Mouse (Mus musculus) bone marrow macrophage, adult 2 months (primary cell): Measurements from ENCODE around the gene Sypl2. TPM values are rescaled to one million over a fixed set of nuclear protein-coding genes. Genes with fewer than 3 reads are reported as not detected.
A peak's percentile ranks its signal among the peaks of the same experiment; 100 is the strongest.

Source experiments
- H3K27ac ChIP-seq: 2 replicates; pipeline ENCODE4 v1.5.1; 2012; ENCODE audit warnings: low read depth, low read length; ENCODE audit not compliant: insufficient read depth
- H3K4me1 ChIP-seq: 2 replicates; pipeline ENCODE4 v1.6.1; 2012; ENCODE audit warnings: low read length; ENCODE audit not compliant: control insufficient read depth, insufficient read depth
- H3K4me3 ChIP-seq: 2 replicates; pipeline ENCODE4 v1.5.1; 2012; ENCODE audit warnings: mild to moderate bottlenecking, low read length, moderate library complexity; ENCODE audit not compliant: insufficient read depth
- CTCF ChIP-seq: IDR thresholded peaks from 2 replicates; pipeline ENCODE4 v1.5.1; 2012; ENCODE audit warnings: low read depth, mild to moderate bottlenecking, low read length, moderate library complexity
- POLR2A ChIP-seq: IDR thresholded peaks from 2 replicates; pipeline ENCODE4 v1.6.1; 2012; ENCODE audit warnings: mild to moderate bottlenecking, low read depth, low read length, borderline replicate concordance
- polyA plus RNA-seq: library from polyadenylated mRNA; stranded (reverse); fragments of >200 nt; gene quantifications from 2 replicates; pipeline ENCODE4 v1.2.4, GENCODE M21; 2012; ENCODE audit not compliant: missing spikeins, insufficient read depth, insufficient read length

Sypl2 gene
- polyA plus RNA-seq, 1 experiment = not detected

- no peak overlapping the region for H3K27ac ChIP-seq
- TF ChIP-seq CTCF (no peak), POLR2A (no peak)
- H3K4me3 ChIP-seq = peak overlapping the region; percentile 46
- H3K4me1 ChIP-seq = no peaks in the 10 kb centered on the region
These were observed 514 bp downstream of the Sypl2 start for GRCm38 (mm10) chr3:108225711-108226557.

- Histone ChIP-seq H3K4me3 (no peak overlapping the region), H3K27ac (no peak overlapping the region), H3K4me1 (peaks cover 2% of the 10 kb centered on the region; the same call in 1 of the 2 replicates)
- TF ChIP-seq CTCF = no peak
- TF ChIP-seq POLR2A = no peak
These were observed 5.8 kb downstream of the Sypl2 start for GRCm38 (mm10) chr3:108220661-108221060.

GRCm38 (mm10) chr3:108214734-108215133, 11.7 kb downstream of the Sypl2 start:
- Histone ChIP-seq H3K4me3 (no peak overlapping the region), H3K27ac (no peak overlapping the region), H3K4me1 (peaks cover 2% of the 10 kb centered on the region; the same call in 1 of the 2 replicates)
- TF ChIP-seq CTCF = no peak
- TF ChIP-seq POLR2A = no peak

GRCm38 (mm10) chr3:108212406-108212805, 14.0 kb downstream of the Sypl2 start:
- Histone ChIP-seq H3K4me1 (peaks cover 1% of the 10 kb centered on the region), H3K4me3 (no peak overlapping the region), H3K27ac (no peak overlapping the region)
- TF ChIP-seq CTCF = no peak
- no peak for TF ChIP-seq POLR2A

GRCm38 (mm10) chr3:108211845-108212244, 14.6 kb downstream of the Sypl2 start:
- TF ChIP-seq CTCF (no peak), POLR2A (no peak)
- Histone ChIP-seq H3K4me3 (no peak overlapping the region), H3K4me1 (no peaks in the 10 kb centered on the region; the same call in 1 of the 2 replicates), H3K27ac (no peak overlapping the region)

- peak within 1 kb of the TSS; percentile 61 for H3K27ac ChIP-seq
- peak within 1 kb of the TSS; percentile 81 for H3K4me3 ChIP-seq
- no peaks in the 10 kb centered on the region; the same call in 1 of the 2 replicates for H3K4me1 ChIP-seq
- TF ChIP-seq CTCF (no peak), POLR2A (no peak)
These were observed 15.7 kb downstream of the Sypl2 start, which contains the start of gene Atxn7l2 for GRCm38 (mm10) chr3:108210771-108211139. Atxn7l2 (minus strand) TSS chr3:108210934.

GRCm38 (mm10) chr3:108209946-108210770, 16.3 kb downstream of the Sypl2 start:
- H3K4me3 ChIP-seq = peak overlapping the region; percentile 81
- no peak for TF ChIP-seq CTCF
- no peak for TF ChIP-seq POLR2A
- peak overlapping the region; percentile 61 for H3K27ac ChIP-seq
- H3K4me1 ChIP-seq = no peaks in the 10 kb centered on the region; the same call in 1 of the 2 replicates

- TF ChIP-seq CTCF = no peak
- H3K4me1 ChIP-seq = no peaks in the 10 kb centered on the region; the same call in 1 of the 2 replicates
These were observed 16.9 kb downstream of the Sypl2 start for GRCm38 (mm10) chr3:108209536-108209935.

GRCm38 (mm10) chr3:108209001-108209400, 17.4 kb downstream of the Sypl2 start:
- TF ChIP-seq POLR2A (no peak), CTCF (no peak)
- H3K4me1 ChIP-seq = no peaks in the 10 kb centered on the region; the same call in 1 of the 2 replicates
- no peak overlapping the region for H3K4me3 ChIP-seq
- no peak overlapping the region for H3K27ac ChIP-seq

More at GRCm38 (mm10) chr3:108209536-108209935, 16.9 kb downstream of the Sypl2 start:
- Histone ChIP-seq H3K4me3 (peak overlapping the region; percentile 81), H3K27ac (no peak overlapping the region)
